Mouse (Mus musculus): Measurements from ENCODE around the gene Tbc1d7.

The Tbc1d7 gene

GRCm38 (mm10) chr13:43134468-43134867, 36.8 kb downstream of the Tbc1d7 start:
- DNase-seq (ENCODE audit: low read depth) = no peak

- no peak for DNase-seq (ENCODE audit: low read depth)
Measured at GRCm38 (mm10) chr13:43133400-43133799, 37.9 kb downstream of the Tbc1d7 start.

- no peak for DNase-seq (ENCODE audit: low read depth)
Measured at GRCm38 (mm10) chr13:43132859-43133258, 38.4 kb downstream of the Tbc1d7 start.

DNA sequence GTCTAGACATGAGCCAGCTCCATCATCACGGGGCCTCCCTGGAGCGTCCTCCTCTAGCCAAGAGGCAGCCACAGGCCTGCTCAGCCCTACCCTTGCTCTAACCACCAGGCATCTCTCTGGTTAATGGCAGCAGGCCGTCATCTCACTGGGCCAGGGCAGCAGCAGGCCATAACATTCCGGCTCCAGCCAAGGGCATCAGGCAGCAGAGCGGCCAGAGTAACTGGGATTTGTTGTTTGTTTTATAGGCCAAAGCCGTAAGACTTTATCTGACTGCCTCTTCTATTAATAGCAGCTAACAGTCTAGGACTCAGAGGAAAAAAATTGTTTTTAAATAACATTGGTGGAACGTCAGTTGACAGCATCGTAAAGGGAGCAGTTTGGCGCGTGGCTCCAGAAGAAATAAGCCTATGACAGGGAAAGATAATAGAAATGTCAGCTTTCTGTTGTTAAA, 39.5 kb downstream of the Tbc1d7 start:
- no peak for DNase-seq (ENCODE audit: low read depth)

- DNase-seq (ENCODE audit: low read depth) = no peak
Measured at GRCm38 (mm10) chr13:43130161-43130560, 41.1 kb downstream of the Tbc1d7 start.

DNA sequence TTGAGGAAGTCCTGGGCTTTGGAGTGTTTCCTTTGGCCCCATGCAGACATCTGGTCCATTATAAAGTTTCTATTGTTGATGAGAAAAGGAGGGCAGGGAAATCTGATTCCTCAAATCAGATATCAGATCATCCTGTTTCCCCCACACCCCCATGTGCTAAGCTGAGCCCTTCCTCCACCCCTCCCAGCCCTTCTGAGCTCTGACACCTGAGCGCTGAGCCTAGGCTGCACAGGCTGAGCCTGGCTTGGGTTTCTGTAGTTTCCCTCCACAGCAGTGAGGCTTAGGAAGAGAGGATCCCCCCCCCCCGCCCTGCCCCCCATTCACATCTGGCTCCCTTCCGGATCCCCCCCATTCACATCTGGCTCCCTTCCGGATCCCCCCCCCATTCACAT, 46.6 kb downstream of the Tbc1d7 start:
- no peak for DNase-seq (ENCODE audit: low read depth)

- no peak for DNase-seq (ENCODE audit: low read depth)
Measured at GRCm38 (mm10) chr13:43123895-43124682, 47.2 kb downstream of the Tbc1d7 start.

GRCm38 (mm10) chr13:43122306-43123070, 48.8 kb downstream of the Tbc1d7 start:
- DNase-seq (ENCODE audit: low read depth) = no peak

GRCm38 (mm10) chr13:43113141-43113540, 58.2 kb downstream of the Tbc1d7 start:
- DNase-seq (ENCODE audit: low read depth) = no peak

- DNase-seq (ENCODE audit: low read depth) = no peak
Measured at GRCm38 (mm10) chr13:43112707-43113106, 58.6 kb downstream of the Tbc1d7 start.

GRCm38 (mm10) chr13:43112280-43112679, 59.0 kb downstream of the Tbc1d7 start:
- no peak for DNase-seq (ENCODE audit: low read depth)

DNA sequence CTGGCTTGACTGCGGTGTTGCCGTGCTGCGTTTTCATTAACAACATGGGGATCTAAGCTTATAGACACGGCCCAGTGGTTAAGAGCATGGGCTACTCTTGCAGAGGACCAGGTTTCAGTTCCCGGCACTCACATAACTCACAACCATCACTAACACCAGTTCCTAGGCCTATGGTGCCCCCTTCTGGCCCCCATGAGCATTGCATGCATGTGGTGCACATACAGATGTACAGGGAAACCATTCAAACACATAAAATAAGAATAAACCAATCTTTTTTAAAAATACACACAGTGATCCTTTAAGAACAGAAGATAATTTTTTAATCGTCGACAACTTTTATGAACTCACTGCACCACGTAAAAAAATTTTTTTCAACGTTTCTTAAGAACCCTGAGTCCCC, 66.8 kb downstream of the Tbc1d7 start:
- DNase-seq (ENCODE audit: low read depth) = no peak

DNA sequence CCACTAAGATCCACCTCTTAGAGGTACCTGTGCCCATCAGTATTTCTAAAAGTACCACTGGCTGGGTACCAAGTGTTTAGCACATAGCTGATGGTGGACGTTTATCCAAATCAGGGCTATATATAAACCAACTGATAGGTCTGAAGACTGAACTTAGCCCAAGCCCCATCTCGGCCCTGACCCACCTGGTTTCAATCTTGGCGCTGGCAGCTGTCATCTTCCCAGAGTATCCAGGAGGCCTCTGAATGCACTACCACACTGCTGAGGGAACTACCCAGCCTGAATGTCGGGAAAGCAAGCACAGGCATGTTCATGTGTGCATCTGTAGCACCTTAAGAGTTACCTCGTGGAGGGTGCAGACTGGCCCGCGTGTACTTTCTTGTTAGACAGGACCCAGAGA, 68.4 kb downstream of the Tbc1d7 start:
- no peak for DNase-seq (ENCODE audit: low read depth)

Data from induced T-regulatory cell, adult 2 months (primary cell).